Mouse (Mus musculus) subcutaneous adipose tissue, adult 2 months (tissue): ENCODE data around the gene Mxd3. TPM values are rescaled to one million over a fixed set of nuclear protein-coding genes. Genes with fewer than 3 reads are reported as not detected.

Experiments used
- polyA plus RNA-seq: library from polyadenylated mRNA; depleted of rRNA; stranded (reverse); fragments of >200 nt; gene quantifications from 2 replicates; pipeline ENCODE4 v1.2.3, GENCODE M21; 2012; ENCODE audit warnings: low replicate concordance; rRNA removed

Mxd3 gene
- 1.4 and 7.1 TPM in 2 replicates for polyA plus RNA-seq

GRCm38 (mm10) chr13:55329683-55330566 is at the start of gene Mxd3:
TSS of gene Mxd3 (minus strand) at chr13:55329823.

GRCm38 (mm10) chr13:55369531-55370114 is 40.0 kb upstream of the Mxd3 start, which contains the start of gene Rgs14:
TSS of gene Rgs14 (plus strand) at chr13:55369732.

GRCm38 (mm10) chr13:55362453-55363060 is 32.9 kb upstream of the Mxd3 start, which contains the start of gene Lman2:
TSS of gene Lman2 (minus strand) at chr13:55362783.

GRCm38 (mm10) chr13:55321434-55322129 is 8.0 kb downstream of the Mxd3 start, which contains the start of gene Rab24:
TSS of gene Rab24 (minus strand) at chr13:55321946.

GRCm38 (mm10) chr13:55319931-55320533 is 9.6 kb downstream of the Mxd3 start, which contains the start of gene Prelid1:
TSS of gene Prelid1 (plus strand) at chr13:55320500.

Other genes starting within 250 kb of the Mxd3 start
- 8.8 and 9.9 TPM in 2 replicates for gene Uimc1, start 229.5 kb downstream of the Mxd3 start, polyA plus RNA-seq
- gene Zfp346, start 224.5 kb downstream of the Mxd3 start, polyA plus RNA-seq, result 16.3 and 30.8 TPM in 2 replicates
- not detected in 2 replicates for gene Gm17617, start 196.3 kb downstream of the Mxd3 start, polyA plus RNA-seq
- gene Fgfr4, start 177.2 kb downstream of the Mxd3 start, polyA plus RNA-seq, result 0.33 and 1.7 TPM in 2 replicates
- 23.8 and 30.1 TPM in 2 replicates for gene Nsd1, start 120.0 kb downstream of the Mxd3 start, polyA plus RNA-seq
- gene Prelid1, start 9.3 kb downstream of the Mxd3 start, polyA plus RNA-seq, result 264 and 298 TPM in 2 replicates
- gene Rab24, start 7.9 kb downstream of the Mxd3 start, polyA plus RNA-seq, result 66.9 and 86.0 TPM in 2 replicates
- 148 and 154 TPM in 2 replicates for gene Lman2, start 33.0 kb upstream of the Mxd3 start, polyA plus RNA-seq
- 3.7 and 5.4 TPM in 2 replicates for gene Rgs14, start 39.9 kb upstream of the Mxd3 start, polyA plus RNA-seq
- gene Slc34a1, start 68.4 kb upstream of the Mxd3 start, polyA plus RNA-seq, result 0.05 TPM in 1 of 2 replicates, not detected in the other
- gene Pfn3, start 85.4 kb upstream of the Mxd3 start, polyA plus RNA-seq, result not detected in 2 replicates
- gene F12, start 97.0 kb upstream of the Mxd3 start, polyA plus RNA-seq, result 0.09 and 0.21 TPM in 2 replicates
- 63.0 and 79.9 TPM in 2 replicates for gene Grk6, start 115.2 kb upstream of the Mxd3 start, polyA plus RNA-seq
- gene Prr7, start 134.4 kb upstream of the Mxd3 start, polyA plus RNA-seq, result 3.6 and 11.9 TPM in 2 replicates
- 49.7 and 91.1 TPM in 2 replicates for gene Dbn1, start 158.3 kb upstream of the Mxd3 start, polyA plus RNA-seq
- gene Pdlim7, start 183.9 kb upstream of the Mxd3 start, polyA plus RNA-seq, result 80.1 and 240 TPM in 2 replicates
- 7.0 and 15.3 TPM in 2 replicates for gene Dok3, start 199.5 kb upstream of the Mxd3 start, polyA plus RNA-seq
- gene Ddx41, start 206.8 kb upstream of the Mxd3 start, polyA plus RNA-seq, result 44.3 and 75.9 TPM in 2 replicates
- gene Fam193b, start 241.3 kb upstream of the Mxd3 start, polyA plus RNA-seq, result 97.0 and 98.0 TPM in 2 replicates
- 92.6 and 134 TPM in 2 replicates for gene Tmed9, start 243.9 kb upstream of the Mxd3 start, polyA plus RNA-seq